Mouse (Mus musculus) thymus, postnatal 25 days (tissue): ENCODE results near the gene Ehd4.

Source experiments
- DNase-seq: peaks from one replicate; pipeline ENCODE4 v3.0.0; 2022

The Ehd4 gene

GRCm38 (mm10) chr2:120065243-120065642 lies 89.2 kb downstream of the Ehd4 start:
- DNase-seq, result no peak

- DNase-seq, result no peak
These were observed 89.8 kb downstream of the Ehd4 start for GRCm38 (mm10) chr2:120064639-120065038.

- no peak for DNase-seq
These were observed 92.2 kb downstream of the Ehd4 start for GRCm38 (mm10) chr2:120062248-120062647.

DNA sequence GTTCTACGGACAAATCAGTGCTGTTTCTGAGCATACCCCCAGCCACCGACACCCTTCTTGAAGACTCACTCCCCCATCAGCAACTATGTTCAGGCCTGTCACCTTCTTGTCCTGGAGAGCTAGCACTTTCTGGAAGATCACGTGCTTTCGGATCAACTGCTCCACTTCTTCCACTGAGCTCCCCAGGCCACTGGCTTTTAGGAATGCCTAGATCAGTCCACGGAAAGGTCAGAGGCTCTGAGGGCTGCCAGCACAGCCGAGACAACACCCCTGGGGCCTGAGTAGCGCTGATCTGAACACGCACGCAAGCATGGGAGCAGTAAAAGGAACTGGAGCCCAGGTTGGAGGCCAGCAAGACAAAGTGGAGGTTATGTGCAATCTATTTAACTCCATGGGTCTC lies 93.8 kb downstream of the Ehd4 start:
- DNase-seq, result no peak

GRCm38 (mm10) chr2:120060190-120060589 lies 94.2 kb downstream of the Ehd4 start:
- no peak for DNase-seq

DNA sequence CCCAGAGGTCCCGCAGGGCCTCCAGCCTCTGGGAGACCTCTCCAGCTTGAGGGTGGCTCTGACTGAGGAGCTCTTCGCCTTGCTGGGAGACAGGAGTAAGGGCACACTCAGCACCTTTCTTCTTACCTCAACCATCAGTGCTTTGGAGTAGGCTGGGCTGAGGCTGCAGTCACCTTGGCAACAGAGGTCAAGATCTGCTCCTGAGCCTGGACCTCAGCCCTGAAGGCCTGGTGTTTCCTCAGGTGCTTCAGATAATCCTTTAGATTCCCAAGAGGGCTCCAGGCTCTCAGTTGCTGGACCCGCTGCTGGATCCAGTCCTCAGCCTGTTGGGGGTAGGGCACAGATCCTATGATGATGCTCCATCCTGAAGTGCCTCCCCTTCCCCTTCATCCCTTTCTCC lies 94.9 kb downstream of the Ehd4 start:
- DNase-seq, result no peak

- DNase-seq, result no peak
These were observed 95.6 kb downstream of the Ehd4 start for GRCm38 (mm10) chr2:120058818-120059217.

DNA sequence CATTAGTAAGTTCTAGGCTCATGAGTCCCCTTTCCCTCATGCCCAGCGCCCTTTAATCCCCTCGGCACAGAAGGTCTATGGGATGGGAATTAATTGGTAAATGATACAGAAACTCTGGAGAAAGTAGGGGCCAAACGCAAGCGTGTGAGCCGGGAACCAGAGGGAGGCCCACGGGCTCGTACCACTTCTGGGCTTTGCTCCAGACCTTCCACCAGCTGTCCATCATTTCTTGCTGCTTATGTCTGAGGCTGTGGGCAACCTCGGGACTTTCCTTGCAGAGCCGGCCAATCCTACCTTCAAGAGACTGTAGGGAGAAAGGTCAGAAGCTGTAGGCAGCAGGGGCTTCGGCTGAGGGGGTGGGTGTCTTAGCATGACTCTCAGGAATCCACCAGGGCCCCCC lies 98.5 kb downstream of the Ehd4 start:
- DNase-seq, result no peak

DNA sequence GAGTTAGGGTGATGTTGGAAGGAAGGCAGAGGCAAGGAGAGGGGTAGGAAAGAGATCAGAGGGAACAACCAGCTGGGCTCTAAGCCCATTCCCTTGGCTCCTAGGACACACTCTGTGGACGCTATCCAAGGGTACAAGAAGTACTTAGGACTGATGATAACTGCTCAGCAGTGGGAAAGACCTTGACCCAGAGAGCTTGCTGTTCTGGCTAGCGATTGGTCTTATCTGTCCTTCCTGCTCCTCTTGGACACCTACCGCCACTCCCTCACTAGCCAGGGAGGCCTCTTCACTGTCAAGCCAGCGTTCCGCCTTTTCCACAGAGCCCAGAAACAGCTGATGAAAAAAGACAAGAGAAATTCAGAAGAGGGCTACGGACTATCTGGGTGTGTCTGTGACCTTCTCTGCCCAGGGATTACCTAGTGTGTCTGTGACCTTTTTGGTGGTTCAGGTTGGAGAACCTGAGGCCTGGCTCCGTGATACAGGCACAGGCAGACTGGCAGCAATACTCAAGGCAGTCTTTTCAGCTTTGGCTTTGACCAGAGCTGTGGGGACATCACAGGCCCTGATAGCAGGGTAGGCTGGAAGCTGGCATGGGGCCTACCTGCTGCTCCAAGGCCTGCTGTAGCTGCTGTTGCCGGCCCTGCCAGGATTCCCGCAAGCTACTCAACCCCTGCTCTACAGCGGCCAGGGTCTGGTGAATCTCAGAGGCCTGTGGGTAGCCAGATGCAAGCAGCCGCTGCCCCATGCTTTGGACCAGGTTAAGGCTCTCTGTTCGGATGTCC lies 99.4 kb downstream of the Ehd4 start:
- no peak for DNase-seq

- DNase-seq, result no peak
These were observed 103.0 kb downstream of the Ehd4 start for GRCm38 (mm10) chr2:120051405-120051804.

GRCm38 (mm10) chr2:120049632-120050274 lies 104.7 kb downstream of the Ehd4 start:
- peak; percentile 18 for DNase-seq

DNA sequence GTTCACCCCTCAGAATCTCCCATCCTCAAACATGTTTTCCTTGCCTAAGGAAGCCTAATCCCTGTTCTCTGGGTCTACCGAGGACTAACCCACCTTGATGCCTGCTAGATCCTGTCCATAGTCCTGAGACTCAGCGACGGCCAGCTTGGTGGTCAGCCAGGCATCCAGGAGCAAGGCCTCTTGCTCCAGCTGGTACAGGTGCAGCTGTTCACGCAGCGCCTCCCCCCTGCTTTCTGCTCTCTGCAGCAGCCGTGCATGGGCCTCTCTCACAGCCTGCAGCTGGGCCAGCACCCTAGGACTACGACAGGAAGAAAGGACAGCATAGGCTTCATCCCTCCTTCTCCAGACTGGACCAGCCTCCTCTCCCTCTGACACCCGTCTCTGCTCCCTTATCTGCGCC lies 106.2 kb downstream of the Ehd4 start:
- no peak for DNase-seq

- DNase-seq, result no peak
These were observed 107.7 kb downstream of the Ehd4 start for GRCm38 (mm10) chr2:120046486-120047310.

DNA sequence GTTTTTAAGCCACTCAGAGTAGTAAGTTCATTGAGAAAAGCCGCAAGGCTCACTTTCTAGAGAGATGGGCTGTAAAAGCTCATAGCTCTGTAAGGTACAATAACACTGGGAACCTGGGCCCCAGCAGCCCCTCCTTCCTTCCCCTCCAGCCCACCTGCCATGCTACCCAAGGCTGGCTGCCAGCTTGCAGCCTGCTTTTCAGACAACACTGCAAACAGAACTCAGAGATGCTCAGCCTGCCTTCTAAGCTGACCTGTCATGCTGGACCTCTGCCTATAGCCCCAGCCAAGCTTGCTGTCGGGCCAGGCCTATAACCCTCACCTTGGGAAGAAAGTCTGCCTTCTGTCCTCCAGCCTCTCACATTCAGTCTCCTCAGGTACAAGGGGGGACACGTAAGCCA lies 109.7 kb downstream of the Ehd4 start:
- DNase-seq, result no peak

DNA sequence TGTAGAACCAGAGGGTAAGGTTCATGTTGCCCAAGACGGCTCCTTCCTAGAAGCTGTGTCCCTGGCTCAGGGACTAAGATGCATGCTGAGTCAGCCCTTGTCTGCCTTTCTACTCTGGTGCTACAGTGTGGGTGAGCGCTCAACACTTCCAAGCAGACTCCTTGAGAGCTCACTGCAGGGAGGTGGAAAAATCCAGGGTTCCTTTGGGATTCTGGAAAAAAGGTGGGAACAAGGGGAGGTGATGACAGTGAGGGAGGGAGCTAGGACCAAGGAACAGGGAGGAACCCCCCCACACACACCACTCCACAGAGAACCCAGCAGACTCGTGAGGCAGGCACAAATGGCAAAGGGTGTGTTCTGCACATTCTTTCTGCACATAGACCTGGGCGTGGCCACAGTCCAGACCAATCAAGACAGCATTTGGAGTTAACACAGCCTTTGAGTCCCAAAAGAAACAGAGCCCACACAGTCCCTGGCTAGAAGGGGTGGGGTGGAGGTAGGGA lies 110.3 kb downstream of the Ehd4 start:
- DNase-seq, result no peak

- DNase-seq, result no peak
These were observed 113.4 kb downstream of the Ehd4 start for GRCm38 (mm10) chr2:120040991-120041390.
